Mouse (Mus musculus) midbrain, postnatal 0 days (tissue): ENCODE results near the gene Dtd2. TPM values are rescaled to one million over a fixed set of nuclear protein-coding genes. Genes with fewer than 3 reads are reported as not detected.

Experiments used
- ATAC-seq: fragments of 200-750 bp; cut with Nextera tagmentation; 2 replicates; pipeline ENCODE4 v1.8.0; 2017; ENCODE audit warnings: moderate number of reproducible peaks, mild to moderate bottlenecking, moderate TSS enrichment, moderate library complexity; ENCODE audit not compliant: low FRiP score
- DNase-seq: peaks from one replicate; pipeline ENCODE4 v3.0.0-alpha.2; 2015; ENCODE audit warnings: low spot score
- H3K27ac ChIP-seq: fragments of 300-500 bp; sonication (generic); 2 replicates; pipeline ENCODE4 v1.5.1; 2014; ENCODE audit warnings: low read depth, mild to moderate bottlenecking, low read length, mixed read lengths
- H3K27me3 ChIP-seq: fragments of 300-500 bp; sonication (generic); 2 replicates; pipeline ENCODE4 v1.6.1; 2014; ENCODE audit warnings: low read length, control low read depth, mixed read lengths; ENCODE audit not compliant: insufficient read depth
- H3K36me3 ChIP-seq: fragments of 300-500 bp; sonication (generic); 2 replicates; pipeline ENCODE4 v1.6.1; 2014; ENCODE audit warnings: low read length, control low read depth, mixed read lengths; ENCODE audit not compliant: insufficient read depth
- H3K4me1 ChIP-seq: fragments of 300-500 bp; sonication (generic); 2 replicates; pipeline ENCODE4 v1.6.1; 2014; ENCODE audit warnings: mild to moderate bottlenecking, control low read depth, antibody characterized with exemption, low read length, mixed read lengths; ENCODE audit not compliant: insufficient read depth
- H3K4me2 ChIP-seq: fragments of 300-500 bp; sonication (generic); 2 replicates; pipeline ENCODE4 v1.6.1; 2014; ENCODE audit warnings: low read depth, mild to moderate bottlenecking, low read length, mixed read lengths; ENCODE audit not compliant: poor library complexity, severe bottlenecking
- H3K4me3 ChIP-seq: fragments of 300-500 bp; sonication (generic); 2 replicates; pipeline ENCODE4 v1.5.1; 2014; ENCODE audit warnings: low read depth, mild to moderate bottlenecking, low read length, moderate library complexity
- H3K9ac ChIP-seq: fragments of 300-500 bp; sonication (generic); replicated peaks from 2 replicates; pipeline ENCODE4 v1.6.1; 2014; ENCODE audit warnings: mild to moderate bottlenecking, low read length, moderate library complexity, mixed read lengths; ENCODE audit not compliant: poor library complexity, severe bottlenecking
- H3K9me3 ChIP-seq: fragments of 300-500 bp; sonication (generic); 2 replicates; pipeline ENCODE4 v1.6.1; 2016; ENCODE audit warnings: low read length, control low read depth
- CTCF ChIP-seq: IDR thresholded peaks from 2 replicates; pipeline ENCODE4 v1.5.1; 2016; ENCODE audit warnings: antibody characterized with exemption, mild to moderate bottlenecking
- WGBS: fragments of 180-500 bp; shearing (Covaris S2); extraction: QIAGEN DNeasy Blood & Tissue Kit; methylation state at CpG from one replicate; pipeline ENCODE4 v1.1.7; 2014; 5-methylcytosine and 5-hydroxymethylcytosine counted together
- polyA plus RNA-seq: library from polyadenylated mRNA; unstranded; fragments of >200 nt; fragmentation: Nextera tagmentation; extraction: Ambion mirVana; gene quantifications from 2 replicates; pipeline ENCODE4 v1.2.1, GENCODE M21; 2015
- total RNA-seq: library from RNA; depleted of rRNA; stranded (reverse); fragments of >200 nt; gene quantifications from 2 replicates; pipeline ENCODE4 v1.2.3, GENCODE M21; 2014; rRNA removed

The Dtd2 gene
- total and polyA plus RNA-seq, 2 experiments from 2014 or later = 11.6 to 33.2 TPM

DNA sequence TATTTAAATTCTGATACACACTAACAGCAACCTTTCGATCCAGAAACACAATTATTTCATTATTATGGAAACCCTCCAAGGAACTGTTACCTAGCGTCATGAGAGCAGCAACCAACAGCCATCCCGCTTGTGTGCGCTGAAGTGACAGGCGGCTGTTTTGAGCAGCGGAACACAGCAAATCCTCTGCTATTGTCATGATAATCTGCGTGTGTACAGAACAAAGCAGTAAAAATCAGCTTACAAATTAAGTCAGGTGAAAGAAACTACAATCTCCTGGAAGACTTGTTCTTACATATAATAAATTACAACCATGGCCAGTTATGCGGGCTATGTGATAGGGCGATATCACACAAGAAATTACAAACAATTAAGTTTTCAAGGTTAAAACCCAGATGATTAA is 61.0 kb downstream of the Dtd2 start:
- H3K36me3 ChIP-seq = peaks cover 24% of the 10 kb centered on the region
- no peak for ATAC-seq
- WGBS = 37% methylated on average over 9 of the region's 9 CpGs
- H3K4me2 ChIP-seq = no peak overlapping the region
- H3K9me3 ChIP-seq = no peaks in the 10 kb centered on the region
- no peak overlapping the region for H3K27ac ChIP-seq
- no peaks in the 10 kb centered on the region for H3K4me1 ChIP-seq
- no peak for TF ChIP-seq CTCF
- H3K4me3 ChIP-seq = no peak overlapping the region
- H3K27me3 ChIP-seq = no peaks in the 10 kb centered on the region
- no peak overlapping the region for H3K9ac ChIP-seq
- no peak for DNase-seq

DNA sequence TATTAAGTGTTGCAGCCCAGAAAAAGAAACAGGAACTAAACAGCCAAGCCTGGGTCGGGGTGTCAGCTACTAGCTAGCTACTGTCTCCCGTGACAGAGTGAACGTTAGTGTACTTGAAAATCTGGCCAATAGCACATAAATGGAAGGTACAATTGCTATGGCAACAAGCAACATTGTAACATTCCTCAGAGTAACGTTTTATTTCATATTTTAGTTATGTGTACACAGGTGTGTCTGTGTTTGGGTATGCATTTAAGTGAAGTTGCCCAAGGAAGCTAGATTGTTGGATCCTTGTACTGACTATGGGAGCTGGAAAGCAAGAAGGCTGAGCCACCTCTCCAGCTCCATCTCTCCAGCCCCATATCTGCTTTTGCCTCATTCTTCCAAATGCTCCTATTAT is 66.5 kb downstream of the Dtd2 start:
- no peak for DNase-seq
- 80% methylated on average over 4 of the region's 4 CpGs for WGBS

More for the DNA sequence above, 66.5 kb downstream of the Dtd2 start:
- no peak for TF ChIP-seq CTCF
- ATAC-seq = no peak
- Histone ChIP-seq H3K4me3 (no peak overlapping the region), H3K4me2 (no peak overlapping the region), H3K4me1 (no peaks in the 10 kb centered on the region), H3K27me3 (no peaks in the 10 kb centered on the region), H3K9ac (no peak overlapping the region), H3K9me3 (no peaks in the 10 kb centered on the region), H3K36me3 (0 out of 2 replicates have a peak, but pooled peaks cover under 1% of the 10 kb centered on the region), H3K27ac (no peak overlapping the region)

Other genes starting within 250 kb of the Dtd2 start
- 75.7 and 91.7 TPM in 2 replicates for gene Hectd1, start 177.0 kb downstream of the Dtd2 start, total RNA-seq
- 24.9 and 29.5 TPM in 2 replicates for gene Hectd1, start 177.0 kb downstream of the Dtd2 start, polyA plus RNA-seq
- gene Heatr5a, start 35.2 kb downstream of the Dtd2 start, total RNA-seq = 17.7 and 25.3 TPM in 2 replicates
- gene Heatr5a, start 35.2 kb downstream of the Dtd2 start, polyA plus RNA-seq = 2.6 and 3.3 TPM in 2 replicates
- not detected in 2 replicates for gene Gpr33, start 21.6 kb upstream of the Dtd2 start, total RNA-seq
- not detected in 2 replicates for gene Gpr33, start 21.6 kb upstream of the Dtd2 start, polyA plus RNA-seq
- 3.6 and 7.8 TPM in 2 replicates for gene Nubpl, start 91.2 kb upstream of the Dtd2 start, total RNA-seq
- 6.2 and 6.9 TPM in 2 replicates for gene Nubpl, start 91.2 kb upstream of the Dtd2 start, polyA plus RNA-seq